Mouse (Mus musculus): ENCODE data around the gene Ankrd12. TPM values are rescaled to one million over a fixed set of nuclear protein-coding genes. Genes with fewer than 3 reads are reported as not detected.

Gene Ankrd12
- total and polyA plus RNA-seq, 3 experiments: 9.6 to 13.3 TPM; not detected in 1

- Histone ChIP-seq H3K4me3 (ENCODE audit: control insufficient read depth in 1 of 2, insufficient read depth in 1 of 2, low read depth in 2 of 2, low read length in 2 of 2) (peak within 1 kb of the TSS; percentile 91 to 97), H3K27ac (ENCODE audit: control insufficient read depth, low read depth, low read length) (peak within 1 kb of the TSS; percentile 24), H3K4me1 (ENCODE audit: control insufficient read depth in 1 of 2, insufficient read depth in 2 of 2, low read length in 2 of 2) (peaks cover 7 to 17% of the 10 kb centered on the region in 2 experiments), H3K36me3 (ENCODE audit: control insufficient read depth in 1 of 2, insufficient read depth in 2 of 2, low read length in 2 of 2) (peaks cover 0 to 14% of the 10 kb centered on the region in 2 experiments; a peak in 2 of 4 replicates), H3K9ac (ENCODE audit: control insufficient read depth, low read depth, low read length, poor library complexity, severe bottlenecking) (peak within 1 kb of the TSS; percentile 93), H3K27me3 (ENCODE audit: control insufficient read depth in 1 of 2, insufficient read depth in 2 of 2, low read length in 2 of 2) (no peaks in the 10 kb centered on the region), H3K9me3 (replicated peaks; ENCODE audit: insufficient read depth, low read length) (no peaks in the 10 kb centered on the region), H3K79me2 (ENCODE audit: control insufficient read depth, insufficient read depth, low read length, poor library complexity) (peaks cover 5% of the 10 kb centered on the region)
- DNase-seq (ENCODE audit: low read depth, low spot score): peak; percentile 87
- no peak for TF ChIP-seq USF1 (IDR thresholded peaks at IDR 0.05; ENCODE audit: low read depth, low read length)
- TF ChIP-seq NELFE (IDR thresholded peaks at IDR 0.05; ENCODE audit: low read depth, low read length): peak; percentile 76
- no peak for TF ChIP-seq CHD2 (IDR thresholded peaks at IDR 0.05; ENCODE audit: low read length)
- no peak for TF ChIP-seq MAFK (IDR thresholded peaks at IDR 0.05; ENCODE audit: borderline replicate concordance, low read depth, low read length)
- peak; percentile 11; the same call in 1 of the 2 replicates for TF ChIP-seq TCF12 (IDR thresholded peaks at IDR 0.05; ENCODE audit: low read depth, low read length)
- peak; percentile 57; the same call in 1 of the 2 replicates for TF ChIP-seq MAZ (IDR thresholded peaks at IDR 0.05; ENCODE audit: low read depth, low read length)
- TF ChIP-seq MAX (IDR thresholded peaks at IDR 0.05; ENCODE audit: low read length): peak; percentile 19; the same call in 1 of the 2 replicates
- TF ChIP-seq TBP (IDR thresholded peaks at IDR 0.05; ENCODE audit: low read depth, low read length): no peak
- TF ChIP-seq POLR2A (IDR thresholded peaks at IDR 0.05; ENCODE audit: control insufficient read depth in 1 of 2, insufficient read depth in 1 of 2, low read depth in 1 of 2, low read length in 2 of 2, poor library complexity in 1 of 2): peak; percentile 71 to 91; a peak in 3 of 4 replicates
- peak; percentile 61 for TF ChIP-seq SMC3 (IDR thresholded peaks at IDR 0.05; ENCODE audit: low read depth, low read length)
- no peak for TF ChIP-seq POLR2AphosphoS5 (IDR thresholded peaks at IDR 0.05; ENCODE audit: borderline replicate concordance, low read depth, low read length)
- TF ChIP-seq SIN3A (IDR thresholded peaks at IDR 0.05; ENCODE audit: low read length): 0 out of 2 replicates have a peak, but pooled peaks have one; percentile 14
- no peak for TF ChIP-seq TAL1 (IDR thresholded peaks at IDR 0.05; ENCODE audit: low read length)
- peak; percentile 1; the same call in 1 of the 2 replicates for TF ChIP-seq RAD21 (IDR thresholded peaks at IDR 0.05; ENCODE audit: low read depth, low read length)
- no peak for TF ChIP-seq RCOR1 (IDR thresholded peaks at IDR 0.05; ENCODE audit: low read depth, low read length)
- TF ChIP-seq MYB (IDR thresholded peaks at IDR 0.05; ENCODE audit: low read depth, low read length): no peak
- TF ChIP-seq EP300 (IDR thresholded peaks at IDR 0.05; ENCODE audit: low read depth in 1 of 2, low read length in 2 of 2): no peak
- TF ChIP-seq HCFC1 (IDR thresholded peaks at IDR 0.05; ENCODE audit: low read depth, low read length): no peak
- peak; percentile 30 to 76 (median 67); a peak in 5 of 6 replicates for TF ChIP-seq CTCF (IDR thresholded peaks at IDR 0.05 in 2 of 3, conservative IDR thresholded peaks at IDR 0.05 in 1 of 3; ENCODE audit: control insufficient read depth in 1 of 3, insufficient read depth in 1 of 3, low read depth in 2 of 3, low read length in 3 of 3, poor library complexity in 1 of 3, severe bottlenecking in 1 of 3)
- TF ChIP-seq NRF1 (IDR thresholded peaks at IDR 0.05; ENCODE audit: insufficient read depth, low read depth, low read length, poor library complexity, severe bottlenecking): peak; percentile 41; the same call in 1 of the 2 replicates
- 0 out of 2 replicates have a peak, but pooled peaks have one; percentile 34 for TF ChIP-seq CHD1 (IDR thresholded peaks at IDR 0.05; ENCODE audit: low read depth, low read length)
- peak; percentile 38; the same call in 1 of the 2 replicates for TF ChIP-seq UBTF (IDR thresholded peaks at IDR 0.05; ENCODE audit: borderline replicate concordance, insufficient read depth, low read depth, low read length)
Observed at GRCm38 (mm10) chr17:65950622-65951404, 126.1 kb downstream of the Ankrd12 start, which contains the start of gene Twsg1. Twsg1 (minus strand) TSS chr17:65951226.
